Mouse (Mus musculus) cerebellum, postnatal 4 days (tissue): ENCODE results near the gene Mau2.
"Not testable (repeated sequence)": the region's sequence is repeated elsewhere in the genome, so short reads cannot be mapped to it uniquely, and the experiment has no call there.

Experiments
- DNase-seq, 2 experiments: peaks; one replicate each; pipeline ENCODE4 v3.0.0; 2022; ENCODE audit warnings: low spot score in 2 of 2, mixed read lengths in 1 of 2

The Mau2 gene

GRCm38 (mm10) chr8:70026151-70026550 lies 16.4 kb downstream of the Mau2 start:
- DNase-seq, result no peak

- DNase-seq, result no peak
Measured at GRCm38 (mm10) chr8:70023596-70023995, 18.9 kb downstream of the Mau2 start.

DNA sequence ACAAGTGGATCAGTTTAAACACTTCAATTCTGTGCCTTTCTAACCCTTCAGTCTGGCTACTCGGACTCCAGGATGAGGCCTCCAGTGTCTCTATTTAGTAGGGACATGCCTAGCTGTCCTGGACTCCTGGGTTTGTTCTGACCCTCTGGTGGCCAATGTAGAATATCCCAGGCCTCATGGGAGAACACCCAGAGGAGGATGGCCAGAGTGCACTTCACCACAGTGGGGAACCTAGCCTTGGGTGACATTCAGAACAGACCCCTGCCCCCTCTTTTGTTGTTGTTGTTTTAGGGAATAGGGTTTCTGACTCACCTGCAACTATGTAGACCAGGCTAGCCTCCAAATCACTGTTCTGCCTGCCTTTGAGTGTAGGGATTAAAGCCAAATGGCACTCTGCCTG lies 27.5 kb downstream of the Mau2 start:
- DNase-seq, result no peak

- DNase-seq, result no peak
Measured at GRCm38 (mm10) chr8:70012763-70013162, 29.8 kb downstream of the Mau2 start.

GRCm38 (mm10) chr8:70012350-70012749 lies 30.2 kb downstream of the Mau2 start:
- DNase-seq, result no peak

DNA sequence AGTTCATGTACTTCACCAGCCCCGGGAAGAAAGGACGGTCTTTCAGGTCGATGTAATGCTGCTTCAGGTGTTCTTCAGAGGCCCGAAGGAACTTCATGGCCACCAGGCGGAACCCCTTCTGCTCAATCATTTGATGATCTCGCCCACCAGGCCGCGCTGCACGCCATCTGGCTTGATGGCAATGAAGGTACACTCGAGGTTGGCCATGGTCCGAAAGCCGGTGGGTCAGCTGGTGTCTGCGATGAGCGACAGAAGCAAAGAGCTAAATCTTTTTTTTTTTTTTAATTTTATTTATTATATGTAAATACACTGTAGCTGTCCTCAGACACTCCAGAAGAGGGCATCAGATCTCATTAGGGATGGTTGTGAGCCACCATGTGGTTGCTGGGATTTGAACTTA lies 31.7 kb downstream of the Mau2 start:
- peak in 1 of 2 experiments; percentile 28 for DNase-seq

GRCm38 (mm10) chr8:70005178-70005577 lies 37.4 kb downstream of the Mau2 start:
- DNase-seq, result no peak

DNA sequence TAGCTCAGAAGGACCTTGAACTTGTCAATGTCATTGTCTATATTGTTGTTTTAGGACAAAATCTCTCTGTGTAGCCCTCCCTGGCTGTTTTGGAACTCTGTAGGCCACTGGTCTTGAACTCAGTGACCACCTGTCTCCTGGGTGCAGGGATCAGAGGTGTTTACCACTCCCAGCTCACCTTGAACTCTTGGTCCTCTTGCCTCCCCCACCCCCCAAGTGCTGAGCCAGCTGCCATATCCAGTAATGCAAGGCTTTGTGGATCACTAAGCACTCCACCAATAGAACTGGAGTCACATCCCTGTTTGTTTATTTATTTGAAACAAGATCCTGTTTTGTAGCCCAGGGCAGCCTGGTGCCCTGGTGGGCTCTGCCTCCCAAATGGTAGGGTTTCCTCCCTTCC lies 38.2 kb downstream of the Mau2 start:
- DNase-seq, result no peak

DNA sequence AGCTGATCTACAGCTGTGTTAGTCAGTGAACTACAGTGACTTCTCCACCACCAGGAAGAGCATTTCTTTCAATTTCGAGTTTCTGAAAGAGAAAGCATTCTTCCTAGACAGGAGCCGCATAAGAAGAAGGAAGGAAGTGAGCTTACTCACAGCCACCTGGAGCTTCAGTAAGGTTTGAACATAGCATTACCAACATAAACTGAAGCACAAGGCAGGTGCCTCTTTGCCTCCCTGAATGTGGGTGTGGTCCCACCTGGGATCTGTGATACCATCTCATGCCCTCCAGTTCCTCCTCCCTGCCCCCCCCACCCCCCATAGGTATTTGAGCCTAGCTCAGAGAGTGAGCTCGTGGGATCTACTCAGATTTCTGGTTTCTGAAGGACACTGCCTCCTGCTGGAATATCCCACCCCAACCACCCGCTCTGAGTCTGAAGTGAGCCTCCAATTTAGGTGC lies 39.3 kb downstream of the Mau2 start:
- DNase-seq, result no peak

DNA sequence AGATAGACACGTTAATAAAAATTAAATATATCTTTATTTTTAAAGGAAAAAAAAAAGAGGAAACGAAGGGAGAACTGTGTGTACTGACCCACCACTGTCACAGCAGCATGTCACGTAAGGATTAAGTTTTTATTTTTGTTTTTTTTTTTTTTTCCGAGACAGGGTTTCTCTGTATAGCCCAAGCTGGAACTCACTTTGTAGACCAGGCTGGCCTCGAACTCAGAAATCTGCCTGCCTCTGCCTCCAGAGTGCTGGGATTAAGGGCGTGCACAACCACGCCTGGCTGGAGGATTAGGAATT lies 40.7 kb downstream of the Mau2 start:
- not testable (repeated sequence) for DNase-seq

DNA sequence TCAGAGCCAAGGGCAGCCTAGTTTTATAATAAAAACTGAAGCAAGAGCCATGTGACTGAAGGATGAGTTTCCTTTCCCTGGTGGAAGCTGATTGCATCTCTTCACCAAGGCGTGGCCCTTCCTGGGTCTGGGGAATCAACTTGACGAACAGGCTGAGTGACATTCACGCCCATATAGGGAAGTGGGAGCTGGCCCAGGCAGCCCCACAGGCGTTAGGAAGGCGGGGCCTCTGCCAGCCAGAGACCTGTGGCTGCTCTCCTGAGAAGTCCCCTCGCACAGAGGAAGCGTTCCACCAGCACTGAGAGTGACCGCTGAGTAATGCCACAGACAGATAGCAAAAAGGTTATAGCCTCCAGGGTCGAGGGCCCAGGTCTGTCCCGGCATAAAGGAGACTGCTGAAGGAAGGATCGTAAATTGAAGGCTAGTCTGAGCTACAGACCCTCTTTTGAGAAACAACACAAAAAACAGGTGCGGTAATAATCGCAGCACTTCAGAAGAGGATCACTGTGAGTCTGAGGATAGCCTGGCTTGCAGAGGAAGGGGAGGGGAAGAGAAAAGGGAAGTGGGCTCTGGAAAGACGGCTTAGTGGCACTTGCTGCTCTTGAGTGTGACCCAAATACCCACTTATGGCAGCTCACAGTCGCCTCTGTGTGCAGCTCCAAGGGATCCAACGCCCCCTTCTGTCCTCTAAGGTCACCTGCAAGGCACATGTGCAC lies 41.2 kb downstream of the Mau2 start:
- DNase-seq, result no peak

- no peak for DNase-seq
Measured at GRCm38 (mm10) chr8:70000226-70000625, 42.3 kb downstream of the Mau2 start.

- DNase-seq, result no peak
Measured at GRCm38 (mm10) chr8:69999236-69999635, 43.3 kb downstream of the Mau2 start.

DNA sequence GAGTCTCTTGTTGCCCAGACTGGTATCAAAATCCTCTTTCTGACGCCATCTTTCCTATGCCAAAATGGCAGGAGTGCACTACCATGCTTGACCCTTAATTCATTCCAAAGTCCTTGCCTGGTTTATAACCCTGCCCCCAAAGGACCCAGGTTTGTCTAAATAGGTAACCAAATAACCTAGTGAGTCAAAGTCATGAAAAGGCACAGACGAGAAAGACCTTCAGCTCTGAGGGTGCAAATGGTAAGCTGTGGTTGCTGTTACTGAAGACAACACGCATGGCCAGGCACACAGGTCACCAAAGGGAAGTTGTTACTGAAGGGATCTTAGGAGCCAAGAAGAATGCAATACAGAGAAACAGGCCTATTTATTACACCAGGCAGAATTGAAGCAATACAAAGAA lies 43.8 kb downstream of the Mau2 start:
- DNase-seq, result no peak

DNA sequence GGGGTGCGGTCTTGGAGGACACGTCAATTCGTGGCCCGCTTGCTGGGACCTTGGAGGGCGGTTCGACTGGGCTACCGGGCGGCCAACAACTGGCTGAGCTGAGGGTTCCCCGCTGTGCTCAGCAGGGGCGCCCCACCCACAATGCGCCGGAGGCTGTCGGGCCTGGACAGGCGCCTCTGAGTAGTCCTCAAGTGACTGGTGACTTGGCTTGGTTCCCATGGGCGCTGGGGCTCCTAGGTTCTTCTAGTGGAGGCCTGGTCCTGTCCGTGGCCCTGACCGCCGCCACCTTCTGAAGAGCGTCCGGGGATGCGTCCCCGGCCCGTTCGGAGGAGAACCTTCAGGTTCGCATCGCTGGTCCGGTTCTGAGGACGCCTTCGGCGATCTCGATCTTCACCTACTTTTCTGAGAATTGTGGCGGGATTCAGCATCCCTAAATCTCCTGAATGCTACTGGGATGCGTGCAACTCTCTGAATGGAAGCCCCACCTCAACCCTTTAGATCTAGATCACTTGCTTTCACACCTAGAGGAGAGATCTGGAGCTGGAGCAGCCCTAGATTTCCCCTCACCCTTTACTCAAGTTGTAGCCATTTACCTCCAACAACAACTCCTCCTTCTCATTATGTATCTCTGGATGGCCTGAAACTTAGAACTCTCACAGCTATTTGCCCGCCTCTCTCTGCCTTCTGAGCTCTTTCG lies 45.8 kb downstream of the Mau2 start:
- no peak for DNase-seq

DNA sequence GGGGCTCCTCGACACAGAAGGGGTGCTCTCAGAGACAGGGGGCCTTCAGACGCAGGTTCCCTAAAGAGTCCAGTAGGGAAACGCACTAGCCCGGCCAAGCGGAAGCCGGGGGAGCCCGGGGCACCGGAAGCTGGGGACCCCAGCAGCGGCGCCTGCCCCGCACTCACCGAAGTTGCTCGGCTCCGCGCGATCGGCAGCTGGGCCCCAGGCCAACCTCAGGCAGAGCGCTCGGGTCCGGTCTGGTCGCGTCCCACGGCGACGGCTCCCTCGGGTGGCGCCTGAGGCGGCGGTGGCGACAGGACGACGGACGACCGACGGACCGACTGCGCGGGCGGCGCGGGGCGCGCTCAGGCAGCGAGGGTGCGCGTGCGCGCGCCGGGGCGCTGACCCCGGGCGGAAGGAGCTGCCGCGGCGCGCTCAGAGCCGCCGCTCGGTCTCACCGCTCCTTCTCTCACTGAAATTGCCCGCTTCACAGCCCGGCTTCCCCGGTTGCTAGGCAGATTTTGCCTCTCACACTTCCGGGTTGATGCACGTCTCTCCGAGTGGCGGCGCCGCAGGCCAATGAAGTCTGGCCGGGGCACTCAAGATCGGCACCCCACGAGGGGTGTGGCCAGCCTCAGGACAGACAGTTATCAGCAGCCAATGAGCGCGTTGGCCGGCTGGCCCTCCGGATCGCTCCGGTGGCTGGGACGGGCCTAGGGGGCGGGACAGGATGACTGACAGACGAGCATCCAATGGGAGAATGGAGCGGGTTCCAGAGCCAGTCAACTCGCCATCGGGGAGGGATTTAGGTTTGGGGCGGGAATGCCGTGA lies 46.6 kb downstream of the Mau2 start, which contains the start of gene Gatad2a:
TSS of gene Gatad2a (minus strand) at position 609 of the 813 bp plus-strand sequence.
- peak; percentile 100 for DNase-seq

GRCm38 (mm10) chr8:69995422-69995775 lies 47.1 kb downstream of the Mau2 start:
- DNase-seq, result no peak

- not testable (repeated sequence) for DNase-seq
Measured at GRCm38 (mm10) chr8:69988936-69989335, 53.6 kb downstream of the Mau2 start.

GRCm38 (mm10) chr8:69987744-69988143 lies 54.8 kb downstream of the Mau2 start:
- DNase-seq, result no peak

DNA sequence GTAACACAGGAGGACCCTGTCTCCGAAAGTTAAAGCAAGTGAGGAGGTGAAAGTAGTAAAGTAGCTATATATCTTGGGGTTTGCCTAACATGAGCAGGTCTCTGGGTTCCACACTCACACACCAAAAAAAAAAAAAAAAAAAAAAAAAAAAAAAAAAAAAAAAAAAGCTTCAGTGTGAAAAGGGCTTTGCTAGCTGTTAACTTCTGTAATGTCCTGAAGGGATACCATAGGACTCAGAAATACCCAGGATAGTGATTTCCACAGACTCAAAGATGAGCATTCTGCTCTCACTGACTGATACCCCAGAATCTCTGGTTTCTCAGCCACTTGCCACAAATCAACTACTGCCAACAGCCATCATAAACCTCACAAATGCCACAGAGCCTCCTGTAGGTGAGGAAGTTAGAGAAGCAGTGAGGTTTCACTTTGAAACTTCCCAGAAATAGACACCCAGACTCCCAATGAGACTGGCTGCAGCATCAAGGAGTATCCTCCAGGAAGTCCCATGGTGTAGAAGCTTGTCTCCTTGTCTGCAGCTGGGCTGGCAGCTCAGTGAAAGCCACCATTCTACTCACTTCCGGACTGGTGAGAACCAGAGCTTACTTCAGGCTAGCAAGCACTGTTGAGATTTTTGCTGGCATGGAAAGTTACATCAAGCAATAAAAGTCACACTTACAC lies 57.5 kb downstream of the Mau2 start:
- no peak for DNase-seq

GRCm38 (mm10) chr8:69978456-69978855 lies 64.1 kb downstream of the Mau2 start:
- DNase-seq, result no peak

GRCm38 (mm10) chr8:69974806-69975205 lies 67.7 kb downstream of the Mau2 start:
- DNase-seq, result no peak
